Mouse (Mus musculus) G1E (cell line): ENCODE data around the gene Hoxb4. TPM values are rescaled to one million over a fixed set of nuclear protein-coding genes. Genes with fewer than 3 reads are reported as not detected.

Experiments
- ATAC-seq: 2 replicates; pipeline ENCODE4 v1.8.0; 2016; ENCODE audit warnings: mild to moderate bottlenecking; ENCODE audit not compliant: insufficient number of reproducible peaks, poor library complexity, low FRiP score, severe bottlenecking; ENCODE audit errors: extremely low read depth
- DNase-seq: peaks from one replicate; pipeline ENCODE4 v3.0.0; 2012; ENCODE audit warnings: low spot score
- H3K27me3 ChIP-seq: 2 replicates; pipeline ENCODE4 v1.6.1; 2012; ENCODE audit warnings: mild to moderate bottlenecking, low read length, inconsistent platforms; ENCODE audit not compliant: insufficient read depth
- H3K36me3 ChIP-seq: replicated peaks from 2 replicates; pipeline ENCODE3; 2012; ENCODE audit warnings: mild to moderate bottlenecking, inconsistent platforms
- H3K4me1 ChIP-seq: 2 replicates; pipeline ENCODE4 v1.6.1; 2012; ENCODE audit warnings: low read depth, low read length, inconsistent platforms, mixed read lengths; ENCODE audit not compliant: insufficient read depth
- H3K4me3 ChIP-seq: 2 replicates; pipeline ENCODE4 v1.5.1; 2012; ENCODE audit warnings: low read depth, mild to moderate bottlenecking, inconsistent platforms, low read length, moderate library complexity, mixed read lengths
- H3K9me3 ChIP-seq: replicated peaks from 2 replicates; pipeline ENCODE4 v1.6.1; 2012; ENCODE audit warnings: inconsistent platforms
- CTCF ChIP-seq: IDR thresholded peaks from 2 replicates; pipeline ENCODE4 v1.5.1; 2012; ENCODE audit warnings: low read depth, low read length, inconsistent platforms, mixed read lengths
- GATA1 ChIP-seq: IDR thresholded peaks from 2 replicates; pipeline ENCODE4 v1.6.1; 2012; ENCODE audit warnings: borderline replicate concordance, low read length, inconsistent platforms, mixed read lengths
- GATA2 ChIP-seq: IDR thresholded peaks from 2 replicates; pipeline ENCODE4 v1.6.1; 2012; ENCODE audit warnings: low read depth, low read length, inconsistent platforms, borderline replicate concordance
- POLR2AphosphoS5 ChIP-seq: IDR thresholded peaks from 2 replicates; pipeline ENCODE4 v1.6.1; 2012; ENCODE audit warnings: low read depth, low read length, inconsistent platforms; ENCODE audit not compliant: insufficient replicate concordance
- TAL1 ChIP-seq: conservative IDR thresholded peaks from 2 replicates; pipeline ENCODE4 v1.6.1; 2012; ENCODE audit warnings: low read depth, low read length, inconsistent platforms, mixed read lengths
- polyA plus RNA-seq: library from polyadenylated mRNA; stranded (reverse); fragments of >175 nt; gene quantifications from 2 replicates; pipeline ENCODE4 v1.2.3, GENCODE M21; 2012
- total RNA-seq, 2 experiments: library from RNA; stranded (forward) in 1 of 2; stranded (reverse) in 1 of 2; fragments of 200-1000 nt in 1 of 2; fragments of >200 nt in 1 of 2; fragmentation: Nextera tagmentation in 1 of 2; gene quantifications; 2 replicates each; pipeline ENCODE4 v1.2.3; 2014 to 2017

The Hoxb4 gene
- total and polyA plus RNA-seq, 3 experiments, result 0.03 TPM; not detected in 2

- ATAC-seq, result no peak
- H3K27me3 ChIP-seq, result peaks cover 36% of the 10 kb centered on the region
Measured at GRCm38 (mm10) chr11:96334998-96335397, 16.9 kb downstream of the Hoxb4 start.

GRCm38 (mm10) chr11:96336597-96336996 lies 18.5 kb downstream of the Hoxb4 start:
- no peak for ATAC-seq
- Histone ChIP-seq H3K4me1 (no peaks in the 10 kb centered on the region), H3K4me3 (no peak overlapping the region), H3K27me3 (peaks cover 35% of the 10 kb centered on the region), H3K9me3 (no peaks in the 10 kb centered on the region), H3K36me3 (no peaks in the 10 kb centered on the region)
- DNase-seq, result no peak
- TF ChIP-seq CTCF (no peak), POLR2AphosphoS5 (no peak), TAL1 (no peak), GATA2 (no peak), GATA1 (no peak)

More at GRCm38 (mm10) chr11:96334998-96335397, 16.9 kb downstream of the Hoxb4 start:
- no peak overlapping the region for H3K4me3 ChIP-seq
- H3K4me1 ChIP-seq, result no peaks in the 10 kb centered on the region
- DNase-seq, result no peak
- H3K36me3 ChIP-seq, result no peaks in the 10 kb centered on the region
- TF ChIP-seq GATA1, result no peak
- no peaks in the 10 kb centered on the region for H3K9me3 ChIP-seq

- peaks cover 35% of the 10 kb centered on the region for H3K27me3 ChIP-seq
- ATAC-seq (no peak), DNase-seq (no peak)
- H3K9me3 ChIP-seq, result no peaks in the 10 kb centered on the region
- TF ChIP-seq GATA2 (no peak), GATA1 (no peak), POLR2AphosphoS5 (no peak), CTCF (no peak), TAL1 (no peak)
- no peak overlapping the region for H3K4me3 ChIP-seq
- no peaks in the 10 kb centered on the region for H3K36me3 ChIP-seq
- no peaks in the 10 kb centered on the region for H3K4me1 ChIP-seq
Measured at GRCm38 (mm10) chr11:96337026-96337425, 19.0 kb downstream of the Hoxb4 start.

- no peaks in the 10 kb centered on the region for H3K4me1 ChIP-seq
- peaks cover 24% of the 10 kb centered on the region for H3K27me3 ChIP-seq
- TF ChIP-seq TAL1 (no peak), CTCF (no peak), GATA2 (no peak), POLR2AphosphoS5 (no peak), GATA1 (no peak)
- H3K36me3 ChIP-seq, result no peaks in the 10 kb centered on the region
- H3K9me3 ChIP-seq, result no peaks in the 10 kb centered on the region
- H3K4me3 ChIP-seq, result no peak overlapping the region
- no peak for DNase-seq
- ATAC-seq, result no peak
Measured at GRCm38 (mm10) chr11:96338957-96339855, 21.1 kb downstream of the Hoxb4 start.

- Histone ChIP-seq H3K36me3 (no peaks in the 10 kb centered on the region), H3K4me3 (no peak overlapping the region), H3K9me3 (no peaks in the 10 kb centered on the region), H3K27me3 (peaks cover 26% of the 10 kb centered on the region), H3K4me1 (no peaks in the 10 kb centered on the region)
- TF ChIP-seq GATA1, result no peak
- TF ChIP-seq CTCF, result no peak
- no peak for TF ChIP-seq POLR2AphosphoS5
- TF ChIP-seq GATA2, result no peak
- no peak for TF ChIP-seq TAL1
- no peak for DNase-seq
- ATAC-seq, result no peak
Measured at GRCm38 (mm10) chr11:96340698-96341365, 22.8 kb downstream of the Hoxb4 start.

GRCm38 (mm10) chr11:96341701-96342575 lies 23.9 kb downstream of the Hoxb4 start:
- Histone ChIP-seq H3K36me3 (no peaks in the 10 kb centered on the region), H3K27me3 (peaks cover 30% of the 10 kb centered on the region), H3K4me3 (no peak overlapping the region), H3K9me3 (no peaks in the 10 kb centered on the region), H3K4me1 (no peaks in the 10 kb centered on the region)
- ATAC-seq (no peak), DNase-seq (no peak)
- no peak for TF ChIP-seq GATA1
- no peak for TF ChIP-seq CTCF
- TF ChIP-seq TAL1, result no peak
